Mouse (Mus musculus) ES-E14 (cell line): ENCODE results near the gene Grm4. TPM values are rescaled to one million over a fixed set of nuclear protein-coding genes. Genes with fewer than 3 reads are reported as not detected.
A peak's percentile ranks its signal among the peaks of the same experiment; 100 is the strongest.

Experiments used
- DNase-seq: peaks from one replicate; pipeline ENCODE4 v3.0.0-alpha.2; 2013; ENCODE audit warnings: low read depth, low spot score
- H3K27ac ChIP-seq: 2 replicates; pipeline ENCODE4 v1.5.1; 2012; ENCODE audit warnings: low read depth, mild to moderate bottlenecking, low read length, moderate library complexity, mixed read lengths; ENCODE audit not compliant: poor library complexity, insufficient read depth, severe bottlenecking
- H3K36me3 ChIP-seq: 2 replicates; pipeline ENCODE4 v1.6.1; 2012; ENCODE audit warnings: mild to moderate bottlenecking, low read length, moderate library complexity, mixed read lengths; ENCODE audit not compliant: control insufficient read depth, poor library complexity, insufficient read depth, severe bottlenecking
- H3K4me1 ChIP-seq, 2 experiments: fragments of 150-350 bp in 1 of 2; sonication (generic) in 1 of 2; 2 replicates each; pipeline ENCODE4 v1.6.1; 2012; ENCODE audit warnings: low read length in 2 of 2, mild to moderate bottlenecking in 1 of 2, mixed read lengths in 1 of 2; ENCODE audit not compliant: control insufficient read depth in 2 of 2, insufficient read depth in 2 of 2, poor library complexity in 1 of 2
- H3K4me3 ChIP-seq, 2 experiments: fragments of 150-350 bp in 1 of 2; sonication (generic) in 1 of 2; 2 replicates each; pipeline ENCODE4 v1.5.1; 2012; ENCODE audit warnings: low read length in 2 of 2, low read depth in 1 of 2, mild to moderate bottlenecking in 1 of 2, mixed read lengths in 1 of 2; ENCODE audit not compliant: insufficient read depth in 1 of 2, poor library complexity in 1 of 2, severe bottlenecking in 1 of 2
- H3K9ac ChIP-seq: 2 replicates; pipeline ENCODE4 v1.6.1; 2012; ENCODE audit warnings: low read depth, mild to moderate bottlenecking, low read length, mixed read lengths; ENCODE audit not compliant: poor library complexity, insufficient read depth, severe bottlenecking
- H3K9me3 ChIP-seq: fragments of 150-350 bp; sonication (generic); 2 replicates; pipeline ENCODE4 v1.6.1; 2012; ENCODE audit warnings: low read depth, mild to moderate bottlenecking, low read length; ENCODE audit not compliant: control insufficient read depth, insufficient read depth
- CHD2 ChIP-seq: IDR thresholded peaks from 2 replicates; pipeline ENCODE4 v1.6.1; 2014; ENCODE audit warnings: mild to moderate bottlenecking, low read depth, low read length, inconsistent platforms
- HCFC1 ChIP-seq: IDR thresholded peaks from 2 replicates; pipeline ENCODE4 v1.6.1; 2012; ENCODE audit warnings: low read length, inconsistent platforms, borderline replicate concordance; ENCODE audit not compliant: insufficient read depth
- MAFK ChIP-seq: IDR thresholded peaks from 2 replicates; pipeline ENCODE4 v1.6.1; 2014; ENCODE audit warnings: mild to moderate bottlenecking, low read depth, low read length, inconsistent platforms; ENCODE audit not compliant: insufficient read depth
- ZC3H11A ChIP-seq: IDR thresholded peaks from 2 replicates; pipeline ENCODE4 v1.6.1; 2012; ENCODE audit warnings: low read depth, mild to moderate bottlenecking, inconsistent platforms, low read length, borderline replicate concordance
- ZNF384 ChIP-seq: IDR thresholded peaks from 2 replicates; pipeline ENCODE4 v1.6.1; 2012; ENCODE audit warnings: low read depth, low read length, inconsistent platforms
- in situ Hi-C, 2 experiments: fragments of 600-800 bp; cut with MboI; formaldehyde crosslinking; loops; one replicate each; pipeline ENCODE4 v1.15.1; 2025; ENCODE audit warnings: low sequenced_read_pairs in 2 of 2, inconsistent platforms in 1 of 2; ENCODE audit not compliant: unreplicated experiment in 2 of 2
- total RNA-seq: library from RNA; depleted of rRNA; stranded (reverse); fragments of 300-350 nt; gene quantifications from 2 replicates; pipeline ENCODE4 v1.2.3, GENCODE M21; 2012; rRNA removed

Grm4 gene
- total RNA-seq, result 0.49 and 0.74 TPM in 2 replicates

GRCm38 (mm10) chr17:27521303-27521702 lies at the start of gene Grm4:
Gene Grm4 (minus strand): TSS chr17:27521403.
- in situ Hi-C loops, result loop anchor here in 1 of 2 experiments (25.0 kb wide), 1 partner anchor 334 kb away; no protein-coding TSS in a partner anchor

GRCm38 (mm10) chr17:27568228-27568627 lies 47.0 kb upstream of the Grm4 start:
- Histone ChIP-seq H3K4me3 (no peak overlapping the region), H3K9me3 (no peaks in the 10 kb centered on the region), H3K27ac (no peak overlapping the region), H3K9ac (no peak overlapping the region), H3K36me3 (peaks cover 4% of the 10 kb centered on the region), H3K4me1 (peaks cover 3 to 6% of the 10 kb centered on the region in 2 experiments; a peak in 3 of 4 replicates)
- in situ Hi-C loops, result no loop called here
- no peak for TF ChIP-seq HCFC1
- no peak for TF ChIP-seq ZNF384
- TF ChIP-seq MAFK, result no peak
- no peak for TF ChIP-seq ZC3H11A
- TF ChIP-seq CHD2, result no peak
- no peak for DNase-seq

More at GRCm38 (mm10) chr17:27521303-27521702, at the start of gene Grm4:
- no peaks in the 10 kb centered on the region for H3K36me3 ChIP-seq
- no peak within 1 kb of the TSS for H3K27ac ChIP-seq
- peak within 1 kb of the TSS; percentile 23 to 29; a peak in 1 of 4 replicates for H3K4me3 ChIP-seq
- H3K9ac ChIP-seq, result no peak within 1 kb of the TSS
- H3K4me1 ChIP-seq, result peaks cover 2 to 3% of the 10 kb centered on the region in 2 experiments; a peak in 2 of 4 replicates
- TF ChIP-seq ZNF384 (no peak), HCFC1 (no peak), CHD2 (no peak), MAFK (no peak), ZC3H11A (no peak)
- no peaks in the 10 kb centered on the region for H3K9me3 ChIP-seq
- DNase-seq, result no peak

GRCm38 (mm10) chr17:27565942-27566267 lies 44.7 kb upstream of the Grm4 start:
- H3K4me3 ChIP-seq, result peak overlapping the region; percentile 45 to 63
- H3K27ac ChIP-seq, result no peak overlapping the region; the same call in 1 of the 2 replicates
- no peak for TF ChIP-seq HCFC1
- TF ChIP-seq MAFK, result no peak
- no peak for TF ChIP-seq ZC3H11A
- no peak for TF ChIP-seq CHD2
- no peak for TF ChIP-seq ZNF384

GRCm38 (mm10) chr17:27565163-27565941 lies 44.1 kb upstream of the Grm4 start, which contains the start of gene AI413582:
Gene AI413582 (minus strand): TSS chr17:27565756.
- peak within 1 kb of the TSS; percentile 63 for H3K9ac ChIP-seq
- H3K4me3 ChIP-seq, result peak within 1 kb of the TSS; percentile 69
- peaks cover 7 to 10% of the 10 kb centered on the region in 2 experiments; a peak in 3 of 4 replicates for H3K4me1 ChIP-seq
- H3K36me3 ChIP-seq, result peaks cover 21% of the 10 kb centered on the region
- peak within 1 kb of the TSS; percentile 6; the same call in 1 of the 2 replicates for H3K27ac ChIP-seq
- H3K9me3 ChIP-seq, result no peaks in the 10 kb centered on the region
- in situ Hi-C loops, result no loop called here
- peak; percentile 87 for DNase-seq
- no peak for TF ChIP-seq MAFK
- TF ChIP-seq HCFC1, result no peak
- TF ChIP-seq CHD2, result no peak
- no peak for TF ChIP-seq ZC3H11A
- no peak for TF ChIP-seq ZNF384

More at GRCm38 (mm10) chr17:27565942-27566267, 44.7 kb upstream of the Grm4 start:
- no peak for DNase-seq
- Histone ChIP-seq H3K36me3 (peaks cover 15% of the 10 kb centered on the region), H3K4me1 (peaks cover 7 to 10% of the 10 kb centered on the region in 2 experiments; a peak in 3 of 4 replicates), H3K9me3 (no peaks in the 10 kb centered on the region), H3K9ac (peak overlapping the region; percentile 63)
- in situ Hi-C loops, result no loop called here
